Mouse (Mus musculus) hindbrain, embryonic 15.5 days (tissue): ENCODE measurements around the gene Soat2. TPM values are rescaled to one million over a fixed set of nuclear protein-coding genes. Genes with fewer than 3 reads are reported as not detected.

Experiments
- ATAC-seq: fragments of 200-750 bp; cut with Nextera tagmentation; 2 replicates; pipeline ENCODE4 v1.8.0; 2017; ENCODE audit warnings: low read depth, moderate number of reproducible peaks, moderate TSS enrichment; ENCODE audit not compliant: low FRiP score
- H3K27ac ChIP-seq: fragments of 300-500 bp; sonication (generic); replicated peaks from 2 replicates; pipeline ENCODE4 v1.5.1; 2015; ENCODE audit warnings: mild to moderate bottlenecking, inconsistent platforms
- H3K27me3 ChIP-seq: fragments of 300-500 bp; sonication (generic); 2 replicates; pipeline ENCODE4 v1.6.1; 2015; ENCODE audit warnings: control low read depth, inconsistent platforms
- H3K36me3 ChIP-seq: fragments of 300-500 bp; sonication (generic); 2 replicates; pipeline ENCODE4 v1.6.1; 2015; ENCODE audit warnings: control low read depth, inconsistent platforms
- H3K4me1 ChIP-seq: fragments of 300-500 bp; sonication (generic); replicated peaks from 2 replicates; pipeline ENCODE4 v1.6.1; 2015; ENCODE audit warnings: control low read depth, inconsistent platforms
- H3K4me2 ChIP-seq: fragments of 300-500 bp; sonication (generic); 2 replicates; pipeline ENCODE4 v1.6.1; 2015; ENCODE audit warnings: moderate library complexity, mild to moderate bottlenecking, inconsistent platforms
- H3K4me3 ChIP-seq: fragments of 300-500 bp; sonication (generic); 2 replicates; pipeline ENCODE4 v1.5.1; 2015; ENCODE audit warnings: mild to moderate bottlenecking, inconsistent platforms
- H3K9ac ChIP-seq: fragments of 300-500 bp; sonication (generic); 2 replicates; pipeline ENCODE4 v1.6.1; 2015; ENCODE audit warnings: inconsistent platforms
- H3K9me3 ChIP-seq: fragments of 300-500 bp; sonication (generic); 2 replicates; pipeline ENCODE4 v1.6.1; 2016; ENCODE audit warnings: control low read depth, inconsistent platforms
- WGBS: fragments of 180-500 bp; shearing (Covaris S2); methylation state at CpG from one replicate; pipeline ENCODE4 v1.1.7; 2015; 5-methylcytosine and 5-hydroxymethylcytosine counted together
- polyA plus RNA-seq: library from polyadenylated mRNA; unstranded; fragments of >200 nt; fragmentation: Nextera tagmentation; extraction: Ambion mirVana; gene quantifications from 2 replicates; pipeline ENCODE4 v1.2.1, GENCODE M21; 2015

Gene Soat2
- polyA plus RNA-seq: 0.06 and 0.09 TPM in 2 replicates

DNA sequence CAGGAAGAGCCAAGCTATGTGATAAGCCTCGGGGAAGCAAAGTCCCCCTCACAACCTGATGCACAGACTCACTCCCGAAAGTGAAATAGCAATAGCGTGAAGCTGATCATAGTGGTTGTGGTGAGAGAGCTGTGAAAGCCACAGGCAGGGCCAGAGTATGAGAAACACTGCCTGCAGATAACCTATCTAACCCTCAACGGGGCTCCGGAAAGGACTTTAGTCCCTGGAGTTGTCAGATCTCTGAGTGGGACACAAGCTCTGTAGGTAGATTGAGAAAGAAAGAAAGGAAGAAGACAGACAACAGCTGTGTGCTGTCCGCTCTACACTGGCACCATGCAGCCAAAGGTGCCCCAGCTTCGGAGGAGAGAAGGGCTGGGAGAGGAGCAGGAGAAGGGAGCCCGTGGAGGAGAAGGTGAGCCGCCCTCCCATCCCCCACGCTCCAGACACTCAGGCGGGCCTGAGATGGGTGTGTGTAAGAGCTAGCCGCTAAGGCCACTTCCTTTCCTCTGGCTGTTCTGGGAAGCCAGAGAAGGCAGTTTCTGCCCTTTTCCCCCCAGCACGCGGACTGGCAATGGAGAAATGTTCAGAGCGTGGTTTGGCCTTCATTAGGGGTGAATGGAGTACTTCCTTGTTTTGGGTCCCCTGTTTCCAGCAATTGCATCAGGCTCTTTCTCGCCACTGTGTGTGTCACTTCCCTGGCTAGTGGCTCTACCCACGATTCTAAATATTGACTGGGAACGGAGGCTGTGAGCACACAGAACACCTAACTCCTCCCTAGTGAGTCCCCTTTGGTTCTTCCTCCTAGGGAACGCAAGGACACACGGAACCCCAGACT lies at the start of gene Soat2:
Soat2 (plus strand) TSS at position 226 of the 835 bp plus-strand sequence.
- H3K4me2 ChIP-seq: no peak within 1 kb of the TSS
- no peaks in the 10 kb centered on the region for H3K9me3 ChIP-seq
- no peak within 1 kb of the TSS for H3K27ac ChIP-seq
- H3K27me3 ChIP-seq: peaks cover 7% of the 10 kb centered on the region
- ATAC-seq: no peak
- H3K4me1 ChIP-seq: peaks cover 3% of the 10 kb centered on the region; the same call in 1 of the 2 replicates
- H3K4me3 ChIP-seq: no peak within 1 kb of the TSS
- no peaks in the 10 kb centered on the region for H3K36me3 ChIP-seq
- 66% methylated on average over 20 of the region's 20 CpGs for WGBS
- no peak within 1 kb of the TSS for H3K9ac ChIP-seq

- H3K4me2 ChIP-seq: peak overlapping the region; percentile 88
- H3K4me3 ChIP-seq: peak overlapping the region; percentile 51
- no peak overlapping the region for H3K9ac ChIP-seq
- H3K27ac ChIP-seq: peak overlapping the region; percentile 43
- no peaks in the 10 kb centered on the region for H3K9me3 ChIP-seq
- peaks cover 15% of the 10 kb centered on the region for H3K27me3 ChIP-seq
- 16% methylated on average over 10 of the region's 10 CpGs for WGBS
- peaks cover 61% of the 10 kb centered on the region for H3K4me1 ChIP-seq
- H3K36me3 ChIP-seq: peaks cover 17% of the 10 kb centered on the region
- ATAC-seq: no peak
These were observed 49.2 kb upstream of the Soat2 start for GRCm38 (mm10) chr15:102100996-102101671.

GRCm38 (mm10) chr15:102101672-102102541 lies 48.4 kb upstream of the Soat2 start:
- Histone ChIP-seq H3K36me3 (peaks cover 13% of the 10 kb centered on the region), H3K27me3 (peaks cover 22% of the 10 kb centered on the region), H3K9ac (no peak overlapping the region), H3K4me3 (no peak overlapping the region), H3K27ac (peak overlapping the region; percentile 78), H3K4me1 (peaks cover 68% of the 10 kb centered on the region), H3K4me2 (peak overlapping the region; percentile 88), H3K9me3 (no peaks in the 10 kb centered on the region)
- WGBS: 20% methylated on average over 11 of the region's 11 CpGs
- ATAC-seq: no peak

- peak overlapping the region; percentile 21 for H3K9ac ChIP-seq
These were observed 47.7 kb upstream of the Soat2 start for GRCm38 (mm10) chr15:102102548-102103121.

DNA sequence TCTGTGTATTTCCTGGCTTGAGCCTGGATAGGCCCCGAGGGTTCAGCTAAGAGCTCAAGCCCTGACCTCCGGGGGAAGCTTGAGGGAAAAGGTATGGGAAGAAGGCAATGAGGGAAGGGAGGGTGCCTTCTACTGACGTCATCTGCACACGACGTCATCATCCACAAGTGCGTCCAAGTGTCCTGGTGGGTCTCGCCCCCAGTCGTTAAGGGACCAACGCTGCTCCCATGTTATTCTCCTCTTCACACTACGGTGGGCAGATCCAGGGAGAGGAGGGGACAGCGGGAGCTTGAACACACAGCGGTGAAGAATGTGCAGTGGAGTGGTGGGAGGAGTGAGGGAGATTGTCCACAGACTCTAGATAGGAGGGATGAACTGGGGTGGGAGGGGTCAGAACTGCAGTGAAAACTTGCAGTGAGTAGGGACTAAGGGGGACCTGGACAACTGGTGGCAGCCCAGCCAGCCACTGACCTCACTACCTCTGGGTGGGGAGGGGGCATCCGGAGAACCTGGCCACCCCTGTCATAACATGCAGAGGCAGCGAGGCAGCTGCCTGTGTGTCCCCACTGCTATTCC lies 46.9 kb upstream of the Soat2 start:
- H3K4me3 ChIP-seq: peak overlapping the region; percentile 20
- H3K4me2 ChIP-seq: peak overlapping the region; percentile 88
- no peak for ATAC-seq
- H3K27me3 ChIP-seq: peaks cover 23% of the 10 kb centered on the region
- no peaks in the 10 kb centered on the region for H3K36me3 ChIP-seq
- peak overlapping the region; percentile 21 for H3K9ac ChIP-seq
- peak overlapping the region; percentile 78 for H3K27ac ChIP-seq
- H3K9me3 ChIP-seq: no peaks in the 10 kb centered on the region
- peaks cover 73% of the 10 kb centered on the region for H3K4me1 ChIP-seq
- 11% methylated on average over 14 of the region's 14 CpGs for WGBS

More at GRCm38 (mm10) chr15:102102548-102103121, 47.7 kb upstream of the Soat2 start:
- 20% methylated on average over 6 of the region's 6 CpGs for WGBS
- Histone ChIP-seq H3K4me2 (peak overlapping the region; percentile 88), H3K4me3 (peak overlapping the region; percentile 20), H3K27me3 (peaks cover 25% of the 10 kb centered on the region), H3K9me3 (no peaks in the 10 kb centered on the region), H3K4me1 (peaks cover 73% of the 10 kb centered on the region), H3K36me3 (peaks cover 7% of the 10 kb centered on the region; the same call in 1 of the 2 replicates), H3K27ac (peak overlapping the region; percentile 78)
- no peak for ATAC-seq

GRCm38 (mm10) chr15:102103947-102104555 lies 46.3 kb upstream of the Soat2 start:
- WGBS: 24% methylated on average over 12 of the region's 12 CpGs
- peaks cover 77% of the 10 kb centered on the region for H3K4me1 ChIP-seq
- no peaks in the 10 kb centered on the region for H3K9me3 ChIP-seq
- H3K27ac ChIP-seq: peak overlapping the region; percentile 41
- peak overlapping the region; percentile 20; the same call in 1 of the 2 replicates for H3K4me3 ChIP-seq
- H3K4me2 ChIP-seq: peak overlapping the region; percentile 88
- peaks cover 23% of the 10 kb centered on the region for H3K27me3 ChIP-seq
- H3K36me3 ChIP-seq: no peaks in the 10 kb centered on the region
- no peak for ATAC-seq
- H3K9ac ChIP-seq: no peak overlapping the region

DNA sequence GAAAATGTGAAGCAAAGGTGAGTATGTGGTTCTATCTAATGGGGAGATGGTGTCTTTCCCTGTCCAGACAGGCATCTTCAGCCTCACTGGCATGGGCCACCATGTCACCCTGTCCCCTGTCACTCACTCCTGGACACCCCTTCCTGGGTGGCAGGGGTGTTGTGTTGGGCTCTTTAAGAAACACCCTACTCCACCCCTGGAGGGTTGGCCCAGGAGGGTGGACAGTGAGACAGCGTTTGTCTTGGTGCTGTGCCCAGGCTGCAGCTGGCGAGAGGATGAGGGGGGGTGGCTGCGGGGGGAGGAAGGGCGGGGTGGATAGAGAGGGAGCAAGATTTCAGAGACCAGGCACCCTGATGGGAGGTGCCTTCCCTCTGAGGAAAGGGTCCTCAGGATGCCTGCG lies 45.0 kb upstream of the Soat2 start:
- Histone ChIP-seq H3K4me3 (no peak overlapping the region), H3K4me1 (peaks cover 74% of the 10 kb centered on the region), H3K27ac (no peak overlapping the region), H3K9me3 (no peaks in the 10 kb centered on the region), H3K27me3 (peaks cover 23% of the 10 kb centered on the region), H3K9ac (no peak overlapping the region), H3K36me3 (no peaks in the 10 kb centered on the region), H3K4me2 (peak overlapping the region; percentile 58; the same call in 1 of the 2 replicates)
- WGBS: 47% methylated on average over 5 of the region's 5 CpGs
- no peak for ATAC-seq

DNA sequence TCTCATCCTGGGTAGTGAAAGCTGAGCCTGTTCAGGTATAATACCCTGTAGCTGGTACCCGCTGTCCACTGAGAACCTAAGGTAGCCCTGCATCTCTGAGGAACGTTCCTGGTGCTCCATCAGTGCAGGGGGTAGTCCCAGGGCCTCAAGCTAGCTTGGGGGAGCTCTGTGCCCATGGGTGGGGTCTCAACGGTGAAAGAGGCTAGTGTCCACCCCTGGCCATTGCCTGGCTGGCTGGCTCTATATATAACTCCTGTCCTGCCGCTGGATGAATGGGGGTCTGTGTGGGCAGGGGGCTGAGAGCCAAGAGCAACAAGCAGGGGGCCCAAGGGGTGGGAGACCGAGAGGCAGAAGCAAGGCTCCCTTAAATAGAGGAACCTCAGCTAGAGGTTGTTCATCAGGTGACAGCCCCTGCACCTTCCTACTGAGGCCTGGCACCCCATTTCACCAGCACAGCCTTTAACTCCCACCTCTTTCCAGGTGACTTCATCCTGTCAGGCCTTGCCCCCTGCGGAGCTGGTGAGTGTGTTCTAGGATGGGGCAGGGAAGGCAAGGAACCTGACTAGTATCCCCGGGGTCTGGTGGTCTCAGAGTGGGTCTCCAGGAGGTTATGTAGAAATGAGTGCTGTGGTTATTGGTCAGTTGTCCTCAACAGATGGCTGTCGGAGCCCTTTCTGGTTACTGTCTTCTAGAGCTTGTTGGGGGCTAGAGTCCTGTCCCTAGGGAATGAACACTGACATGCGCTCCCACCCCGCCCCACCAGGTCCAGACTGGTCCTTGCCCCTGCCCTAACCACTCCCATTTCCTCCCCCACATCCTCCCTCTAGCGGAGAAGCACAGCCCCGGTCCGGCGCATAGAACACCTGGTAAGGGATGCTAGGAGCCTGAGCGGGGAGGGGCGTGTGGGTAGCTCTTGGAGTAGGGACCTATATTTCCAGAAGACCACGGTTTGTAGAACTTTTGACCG lies 44.3 kb upstream of the Soat2 start:
- Histone ChIP-seq H3K27me3 (peaks cover 23% of the 10 kb centered on the region), H3K27ac (no peak overlapping the region), H3K9ac (no peak overlapping the region), H3K9me3 (no peaks in the 10 kb centered on the region), H3K36me3 (no peaks in the 10 kb centered on the region), H3K4me2 (peak overlapping the region; percentile 58), H3K4me3 (peak overlapping the region; percentile 34), H3K4me1 (peaks cover 67% of the 10 kb centered on the region)
- ATAC-seq: no peak
- 25% methylated on average over 18 of the region's 18 CpGs for WGBS

DNA sequence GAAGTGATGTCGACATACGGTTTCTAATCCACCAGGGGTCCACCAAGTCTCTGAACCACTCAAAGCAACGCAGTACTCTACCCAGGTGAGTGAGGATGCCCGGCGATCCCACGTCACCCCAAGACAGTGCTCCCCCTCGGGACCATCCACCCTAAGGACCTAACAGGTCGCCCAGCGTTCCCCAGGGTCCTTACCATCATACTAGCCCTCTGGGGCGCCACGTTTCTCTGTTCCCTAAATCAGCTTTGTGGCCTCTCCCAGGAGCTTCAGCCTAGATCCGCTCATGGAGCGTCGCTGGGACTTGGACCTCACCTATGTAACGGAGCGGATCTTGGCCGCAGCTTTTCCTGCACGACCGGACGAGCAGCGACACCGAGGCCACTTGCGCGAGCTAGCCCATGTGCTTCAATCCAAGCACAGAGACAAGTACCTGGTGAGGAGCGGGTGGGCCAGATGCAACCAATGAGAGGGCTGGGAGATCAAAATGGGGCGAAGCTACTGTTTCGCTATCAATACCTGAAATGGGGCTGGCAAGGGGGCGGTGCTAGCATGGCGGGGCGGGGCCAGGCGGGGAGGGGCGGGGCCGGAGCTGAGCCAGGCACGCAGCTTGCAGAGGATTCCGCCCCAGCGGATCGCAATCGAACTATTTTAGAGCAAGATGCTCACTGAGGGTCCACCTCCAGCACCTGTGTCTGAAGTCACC lies 43.4 kb upstream of the Soat2 start:
- 0 out of 2 replicates have a peak overlapping the region, but pooled peaks have one; percentile 5 for H3K9ac ChIP-seq
- H3K4me3 ChIP-seq: peak overlapping the region; percentile 34
- H3K9me3 ChIP-seq: no peaks in the 10 kb centered on the region
- H3K27ac ChIP-seq: no peak overlapping the region
- 10% methylated on average over 38 of the region's 38 CpGs for WGBS
- H3K27me3 ChIP-seq: peaks cover 23% of the 10 kb centered on the region
- H3K4me1 ChIP-seq: peaks cover 58% of the 10 kb centered on the region
- H3K36me3 ChIP-seq: no peaks in the 10 kb centered on the region
- peak overlapping the region; percentile 58 for H3K4me2 ChIP-seq
- ATAC-seq: peak; percentile 12
